Mouse (Mus musculus) ES-E14 (cell line): ENCODE results near the gene Gm43720. TPM values are rescaled to one million over a fixed set of nuclear protein-coding genes. Genes with fewer than 3 reads are reported as not detected.

Experiments
- DNase-seq: peaks from one replicate; pipeline ENCODE4 v3.0.0-alpha.2; 2013; ENCODE audit warnings: low read depth, low spot score
- H3K27ac ChIP-seq: 2 replicates; pipeline ENCODE4 v1.5.1; 2012; ENCODE audit warnings: low read depth, mild to moderate bottlenecking, low read length, moderate library complexity, mixed read lengths; ENCODE audit not compliant: poor library complexity, insufficient read depth, severe bottlenecking
- H3K36me3 ChIP-seq: 2 replicates; pipeline ENCODE4 v1.6.1; 2012; ENCODE audit warnings: mild to moderate bottlenecking, low read length, moderate library complexity, mixed read lengths; ENCODE audit not compliant: control insufficient read depth, poor library complexity, insufficient read depth, severe bottlenecking
- H3K4me1 ChIP-seq, 2 experiments: fragments of 150-350 bp in 1 of 2; sonication (generic) in 1 of 2; 2 replicates each; pipeline ENCODE4 v1.6.1; 2012; ENCODE audit warnings: low read length in 2 of 2, mild to moderate bottlenecking in 1 of 2, mixed read lengths in 1 of 2; ENCODE audit not compliant: control insufficient read depth in 2 of 2, insufficient read depth in 2 of 2, poor library complexity in 1 of 2
- H3K4me3 ChIP-seq, 2 experiments: fragments of 150-350 bp in 1 of 2; sonication (generic) in 1 of 2; 2 replicates each; pipeline ENCODE4 v1.5.1; 2012; ENCODE audit warnings: low read length in 2 of 2, low read depth in 1 of 2, mild to moderate bottlenecking in 1 of 2, mixed read lengths in 1 of 2; ENCODE audit not compliant: insufficient read depth in 1 of 2, poor library complexity in 1 of 2, severe bottlenecking in 1 of 2
- H3K9ac ChIP-seq: 2 replicates; pipeline ENCODE4 v1.6.1; 2012; ENCODE audit warnings: low read depth, mild to moderate bottlenecking, low read length, mixed read lengths; ENCODE audit not compliant: poor library complexity, insufficient read depth, severe bottlenecking
- H3K9me3 ChIP-seq: fragments of 150-350 bp; sonication (generic); 2 replicates; pipeline ENCODE4 v1.6.1; 2012; ENCODE audit warnings: low read depth, mild to moderate bottlenecking, low read length; ENCODE audit not compliant: control insufficient read depth, insufficient read depth
- CHD2 ChIP-seq: IDR thresholded peaks from 2 replicates; pipeline ENCODE4 v1.6.1; 2014; ENCODE audit warnings: mild to moderate bottlenecking, low read depth, low read length, inconsistent platforms
- HCFC1 ChIP-seq: IDR thresholded peaks from 2 replicates; pipeline ENCODE4 v1.6.1; 2012; ENCODE audit warnings: low read length, inconsistent platforms, borderline replicate concordance; ENCODE audit not compliant: insufficient read depth
- MAFK ChIP-seq: IDR thresholded peaks from 2 replicates; pipeline ENCODE4 v1.6.1; 2014; ENCODE audit warnings: mild to moderate bottlenecking, low read depth, low read length, inconsistent platforms; ENCODE audit not compliant: insufficient read depth
- ZC3H11A ChIP-seq: IDR thresholded peaks from 2 replicates; pipeline ENCODE4 v1.6.1; 2012; ENCODE audit warnings: low read depth, mild to moderate bottlenecking, inconsistent platforms, low read length, borderline replicate concordance
- ZNF384 ChIP-seq: IDR thresholded peaks from 2 replicates; pipeline ENCODE4 v1.6.1; 2012; ENCODE audit warnings: low read depth, low read length, inconsistent platforms
- in situ Hi-C, 2 experiments: fragments of 600-800 bp; cut with MboI; formaldehyde crosslinking; loops; one replicate each; pipeline ENCODE4 v1.15.1; 2025; ENCODE audit warnings: low sequenced_read_pairs in 2 of 2, inconsistent platforms in 1 of 2; ENCODE audit not compliant: unreplicated experiment in 2 of 2
- total RNA-seq: library from RNA; depleted of rRNA; stranded (reverse); fragments of 300-350 nt; gene quantifications from 2 replicates; pipeline ENCODE4 v1.2.3, GENCODE M21; 2012

Gm43720 gene
- total RNA-seq, 1 experiment: not detected

DNA sequence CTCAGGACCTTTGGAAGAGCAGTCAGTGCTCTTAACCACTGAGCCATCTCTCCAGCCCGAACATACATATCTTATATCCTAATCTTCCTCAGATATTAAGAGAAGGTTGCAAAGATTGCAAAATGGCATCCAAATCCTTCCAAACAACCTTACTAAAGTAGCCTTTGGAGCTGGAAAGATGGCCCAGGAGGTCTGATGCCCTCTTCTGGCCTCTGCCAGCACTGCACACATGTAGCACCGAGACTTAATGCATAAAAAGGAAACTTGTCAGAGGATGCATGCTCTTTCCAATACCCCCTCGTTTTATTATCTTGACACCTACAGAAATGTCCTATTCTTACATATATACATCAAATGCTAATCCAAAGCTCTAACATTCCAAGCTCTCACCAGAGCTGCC is 51.7 kb downstream of the Gm43720 start:
- H3K9me3 ChIP-seq: no peaks in the 10 kb centered on the region
- H3K36me3 ChIP-seq: no peaks in the 10 kb centered on the region
- no peaks in the 10 kb centered on the region for H3K4me1 ChIP-seq
- no peak overlapping the region for H3K27ac ChIP-seq
- peak; percentile 60 for DNase-seq
- TF ChIP-seq HCFC1 (no peak), ZC3H11A (no peak), MAFK (no peak), ZNF384 (no peak)
- H3K9ac ChIP-seq: no peak overlapping the region
- no peak overlapping the region for H3K4me3 ChIP-seq
- in situ Hi-C loops: no loop called here

DNA sequence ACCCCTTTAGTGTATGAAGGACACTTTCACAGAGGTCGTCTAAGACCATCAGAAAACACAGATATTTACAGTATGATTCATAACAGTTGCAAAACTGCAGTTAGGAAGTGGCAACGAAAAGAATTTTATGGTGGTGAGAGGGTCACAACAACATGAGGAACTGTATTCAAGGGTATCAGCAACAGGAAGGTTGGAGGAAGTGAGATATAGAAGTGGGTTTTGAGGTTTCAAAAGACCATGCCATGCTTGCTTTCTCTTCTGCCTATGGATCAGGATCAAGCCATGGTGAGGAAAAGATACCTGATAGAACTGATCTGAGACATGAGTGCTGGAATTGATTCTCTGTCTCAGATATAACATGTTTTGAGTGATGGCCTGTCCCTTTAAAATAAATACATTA is 52.4 kb downstream of the Gm43720 start:
- Histone ChIP-seq H3K9me3 (no peaks in the 10 kb centered on the region), H3K4me3 (no peak overlapping the region), H3K36me3 (no peaks in the 10 kb centered on the region), H3K9ac (no peak overlapping the region), H3K4me1 (no peaks in the 10 kb centered on the region), H3K27ac (no peak overlapping the region)
- TF ChIP-seq MAFK (no peak), ZC3H11A (no peak), HCFC1 (no peak), CHD2 (no peak), ZNF384 (no peak)
- no peak for DNase-seq
- in situ Hi-C loops: no loop called here

DNA sequence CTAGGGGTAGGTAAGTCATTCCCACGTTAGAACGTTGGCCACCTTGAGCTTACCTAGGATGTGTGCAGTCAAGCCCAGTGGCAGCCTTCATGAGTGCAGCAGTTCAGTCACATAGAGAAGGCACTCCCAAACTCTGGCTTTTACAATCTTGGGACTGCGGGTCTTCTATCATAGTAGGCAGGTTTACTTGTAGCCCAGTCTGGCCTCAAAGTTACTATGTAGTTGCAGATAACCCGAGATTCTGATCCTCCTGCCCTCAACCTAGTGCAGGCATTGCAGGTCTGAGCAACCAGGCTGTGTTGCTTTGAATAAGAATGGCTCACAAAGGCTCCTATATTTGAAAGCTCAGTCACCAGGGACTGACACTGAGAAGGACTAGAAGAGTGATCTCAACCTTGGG is 53.3 kb downstream of the Gm43720 start:
- Histone ChIP-seq H3K36me3 (no peaks in the 10 kb centered on the region), H3K9me3 (no peaks in the 10 kb centered on the region), H3K4me1 (no peaks in the 10 kb centered on the region), H3K27ac (no peak overlapping the region), H3K4me3 (no peak overlapping the region), H3K9ac (no peak overlapping the region)
- TF ChIP-seq HCFC1 (no peak), CHD2 (no peak), ZC3H11A (no peak), MAFK (no peak), ZNF384 (no peak)
- DNase-seq: no peak
- in situ Hi-C loops: no loop called here

DNA sequence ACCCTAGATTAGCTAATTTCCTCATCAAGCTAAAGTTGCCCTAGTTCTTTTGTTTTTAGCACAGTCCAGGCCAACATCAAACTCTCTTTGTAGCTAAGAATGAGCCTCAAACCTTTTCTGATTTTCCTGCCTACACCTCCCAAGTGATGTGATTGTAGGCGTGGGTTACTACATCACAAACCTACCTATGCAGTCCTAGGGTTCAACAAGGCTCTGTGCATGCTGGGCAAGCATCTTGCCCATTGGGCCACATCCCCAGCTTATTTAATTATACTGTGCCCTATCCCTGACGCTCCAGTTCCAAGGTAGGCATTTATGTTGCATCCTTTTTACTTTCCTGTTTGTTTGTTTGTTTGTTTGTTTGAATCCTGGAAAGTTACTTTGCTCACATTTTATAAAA is 54.1 kb downstream of the Gm43720 start, which contains the start of gene Nxpe5:
TSS of gene Nxpe5 (plus strand) at position 199 of the 400 bp plus-strand sequence.
- no peak for DNase-seq
- H3K36me3 ChIP-seq: no peaks in the 10 kb centered on the region
- in situ Hi-C loops: no loop called here
- no peak within 1 kb of the TSS for H3K9ac ChIP-seq
- H3K4me3 ChIP-seq: no peak within 1 kb of the TSS
- no peak within 1 kb of the TSS for H3K27ac ChIP-seq
- TF ChIP-seq ZNF384 (no peak), CHD2 (no peak), HCFC1 (no peak), MAFK (no peak), ZC3H11A (no peak)
- no peaks in the 10 kb centered on the region for H3K9me3 ChIP-seq
- no peaks in the 10 kb centered on the region for H3K4me1 ChIP-seq

DNA sequence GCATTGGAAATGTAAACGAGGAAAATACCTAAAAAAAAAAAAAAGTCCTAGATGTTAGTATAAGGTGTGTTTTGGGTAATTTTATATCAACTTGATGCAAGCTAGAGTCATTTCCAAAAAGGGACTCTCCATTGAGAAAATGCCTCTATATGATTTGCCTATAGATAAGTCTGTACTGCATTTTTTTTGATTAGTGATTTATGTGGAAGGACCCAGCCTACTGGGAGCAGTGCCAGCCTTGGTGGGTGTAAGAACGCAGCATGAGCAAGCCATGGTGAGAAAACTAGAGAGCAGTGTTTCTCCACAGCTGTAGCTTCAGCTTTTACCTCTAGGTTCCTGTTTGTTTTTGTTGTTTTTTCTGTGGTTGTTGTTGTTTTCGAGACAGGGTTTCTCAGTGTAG is 56.5 kb downstream of the Gm43720 start:
- H3K4me3 ChIP-seq: no peak overlapping the region
- TF ChIP-seq ZC3H11A: no peak
- TF ChIP-seq CHD2: no peak
- no peak for TF ChIP-seq ZNF384
- TF ChIP-seq HCFC1: no peak
- TF ChIP-seq MAFK: no peak
- in situ Hi-C loops: no loop called here

More for the DNA sequence above, 56.5 kb downstream of the Gm43720 start:
- Histone ChIP-seq H3K36me3 (no peaks in the 10 kb centered on the region), H3K9ac (no peak overlapping the region), H3K27ac (no peak overlapping the region), H3K9me3 (no peaks in the 10 kb centered on the region), H3K4me1 (no peaks in the 10 kb centered on the region)
- no peak for DNase-seq
